Mouse (Mus musculus) ES-E14 (cell line): ENCODE data around the gene Fndc3b.

Experiments used
- HCFC1 ChIP-seq: IDR thresholded peaks from 2 replicates; pipeline ENCODE4 v1.6.1; 2012; ENCODE audit warnings: low read length, inconsistent platforms, borderline replicate concordance; ENCODE audit not compliant: insufficient read depth
- MAFK ChIP-seq: IDR thresholded peaks from 2 replicates; pipeline ENCODE4 v1.6.1; 2014; ENCODE audit warnings: mild to moderate bottlenecking, low read depth, low read length, inconsistent platforms; ENCODE audit not compliant: insufficient read depth
- ZC3H11A ChIP-seq: IDR thresholded peaks from 2 replicates; pipeline ENCODE4 v1.6.1; 2012; ENCODE audit warnings: low read depth, mild to moderate bottlenecking, inconsistent platforms, low read length, borderline replicate concordance

DNA sequence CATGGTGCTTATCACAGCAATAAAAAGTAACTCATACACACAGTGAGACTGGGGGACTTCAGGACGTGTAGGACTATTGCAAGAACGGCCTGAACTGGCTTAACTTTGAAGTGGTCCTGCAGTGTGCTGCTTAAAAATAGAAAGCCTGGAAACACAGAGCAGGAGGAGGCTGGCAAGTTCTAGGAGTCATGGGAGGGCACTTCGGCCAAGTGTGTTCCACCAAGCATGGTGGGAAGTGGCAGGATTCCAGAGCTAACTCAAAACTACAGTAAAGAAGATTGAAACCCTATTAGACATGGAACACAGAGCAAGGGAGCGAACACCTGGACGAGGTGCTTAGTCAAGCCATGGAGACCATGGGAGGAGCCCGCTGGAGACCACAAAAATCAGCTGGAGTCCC is 14.6 kb upstream of the Fndc3b start:
- TF ChIP-seq ZC3H11A (no peak), MAFK (no peak), HCFC1 (no peak)
